ENCODE assay signal across 17 mouse cellular contexts in the genomic region with DNA sequence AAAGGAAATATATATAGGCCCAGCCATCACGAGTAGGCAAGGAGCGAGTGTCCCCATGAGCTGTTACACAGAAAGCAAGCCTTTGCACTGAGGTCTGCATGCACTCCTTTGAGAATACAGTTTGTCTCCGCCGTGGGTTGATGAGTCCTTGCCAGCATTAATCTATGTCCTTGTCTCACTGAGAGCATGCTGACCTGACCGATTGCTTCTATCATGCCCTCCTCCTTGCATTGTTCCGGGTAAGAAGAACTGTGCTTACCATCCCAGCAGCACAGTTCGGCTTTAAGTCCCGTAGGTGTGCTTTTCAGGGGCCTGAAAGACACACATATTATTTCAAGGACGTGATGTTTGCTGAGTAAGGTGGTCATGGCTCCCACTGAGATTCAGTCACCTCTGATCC.
"Had no signal": no experiment of that assay in that cellular context is flagged by ENCODE, and none has a peak within 500 bp of the region (broad histone marks: within the 10 kb centered on the region; RNA-seq: fewer than 3 reads in every experiment).

No protein-coding gene starts in this region.

- H3K4me1 ChIP-seq: limb, embryonic 12.5 days; liver, embryonic 13.5 days; lung, embryonic 15.5 days; megakaryocyte, embryonic 14.5 days had no signal

- H3K4me2 ChIP-seq: kidney, embryonic 15.5 days; limb, embryonic 12.5 days; liver, embryonic 13.5 days; lung, embryonic 15.5 days had no signal

- H3K36me3 ChIP-seq: kidney, embryonic 15.5 days; liver, embryonic 13.5 days; lung, embryonic 15.5 days had no signal

- H3K4me3 ChIP-seq: kidney, embryonic 15.5 days; limb, embryonic 12.5 days; liver, embryonic 13.5 days; lung, embryonic 15.5 days; megakaryocyte, embryonic 14.5 days; myocyte had no signal

- H3K27ac ChIP-seq: kidney, embryonic 15.5 days; limb, embryonic 12.5 days; liver, embryonic 13.5 days; lung, embryonic 15.5 days; macrophage had no signal

- H3K9me3 ChIP-seq: kidney, embryonic 15.5 days; limb, embryonic 12.5 days; liver, embryonic 13.5 days; lung, embryonic 15.5 days had no signal

- DNase-seq: kidney, adult 2 months; kidney, postnatal 14 days; liver; liver, embryonic 13.5 days; liver, postnatal 0 days; lung, postnatal 14 days; right cerebral cortex, adult 18-20 months; right cerebral cortex, postnatal 25 days; thymus, adult 18-20 months; thymus, postnatal 14 days had no signal

- H3K9ac ChIP-seq: kidney, embryonic 15.5 days; limb, embryonic 12.5 days; liver, embryonic 13.5 days; liver, postnatal 0 days; lung, embryonic 15.5 days had no signal

- H3K27me3 ChIP-seq: kidney, embryonic 15.5 days; limb, embryonic 12.5 days; liver, embryonic 13.5 days; lung, embryonic 15.5 days; megakaryocyte, embryonic 14.5 days had no signal

- ATAC-seq: intestine, embryonic 16.5 days; liver, postnatal 0 days had no signal
